Mouse (Mus musculus): Measurements from ENCODE around the gene Ostm1. TPM values are rescaled to one million over a fixed set of nuclear protein-coding genes. Genes with fewer than 3 reads are reported as not detected.

Ostm1 gene
- polyA plus RNA-seq, 1 experiment from 2014 or later: 17.0 TPM

DNA sequence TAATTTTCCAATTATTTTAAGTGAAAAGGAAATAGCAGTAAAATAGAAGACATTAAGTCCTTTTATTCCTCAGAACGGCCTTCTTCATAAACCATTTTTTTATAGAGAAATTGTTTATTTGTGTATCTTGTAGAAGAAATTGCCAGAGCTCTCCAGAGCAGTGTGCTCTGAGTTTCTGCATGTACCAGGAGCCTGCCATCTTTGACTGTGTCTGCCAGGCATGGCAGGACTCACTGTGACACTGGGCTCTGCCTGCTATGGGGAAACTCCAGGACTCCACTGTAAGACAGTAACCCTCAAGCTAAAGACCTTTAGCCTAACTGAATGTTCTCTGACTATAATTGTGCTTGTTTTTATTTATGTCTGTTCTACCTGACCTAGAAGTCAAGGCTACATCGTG lies 107.4 kb downstream of the Ostm1 start:
- no peaks in the 10 kb centered on the region for H3K4me1 ChIP-seq (replicated peaks)
- H3K9me3 ChIP-seq (replicated peaks): no peaks in the 10 kb centered on the region
- no peak for ATAC-seq (replicated peaks; ENCODE audit: insufficient number of reproducible peaks, insufficient read depth, low FRiP score, low read depth)
- H3K27ac ChIP-seq: no peak overlapping the region
- no peaks in the 10 kb centered on the region for H3K27me3 ChIP-seq
- WGBS: 91% methylated on average over 2 of the region's 2 CpGs
- no peak overlapping the region for H3K4me3 ChIP-seq
- H3K36me3 ChIP-seq: no peaks in the 10 kb centered on the region
- H3K9ac ChIP-seq: no peak overlapping the region
- no peak overlapping the region for H3K4me2 ChIP-seq

DNA sequence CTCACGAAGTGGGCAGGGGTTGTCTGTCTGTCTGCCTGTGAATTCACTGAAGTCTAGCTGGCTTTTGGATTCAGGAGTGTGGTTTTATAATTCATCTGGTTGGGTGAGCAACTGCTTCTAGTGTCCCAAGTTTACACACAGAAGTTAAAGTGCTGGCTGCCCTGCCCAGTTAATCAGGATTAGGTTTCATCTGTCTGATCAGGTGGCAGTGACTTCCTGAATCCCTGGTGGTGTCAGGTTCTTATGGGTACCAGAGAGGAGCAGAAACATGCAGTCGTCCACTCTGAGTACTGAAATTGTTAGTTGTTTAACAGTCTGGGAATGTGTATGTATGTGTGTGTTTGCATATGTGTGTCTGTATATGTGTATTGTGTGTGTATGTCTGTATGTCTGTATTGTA lies 108.5 kb downstream of the Ostm1 start:
- H3K36me3 ChIP-seq: no peaks in the 10 kb centered on the region
- no peaks in the 10 kb centered on the region for H3K4me1 ChIP-seq (replicated peaks)
- no peaks in the 10 kb centered on the region for H3K9me3 ChIP-seq (replicated peaks)
- no peak overlapping the region for H3K4me3 ChIP-seq
- no peak overlapping the region for H3K9ac ChIP-seq
- H3K27ac ChIP-seq: no peak overlapping the region
- no peak overlapping the region for H3K4me2 ChIP-seq
- no peak for ATAC-seq (replicated peaks; ENCODE audit: insufficient number of reproducible peaks, insufficient read depth, low FRiP score, low read depth)
- WGBS: 66% methylated on average over 2 of the region's 2 CpGs
- H3K27me3 ChIP-seq: no peaks in the 10 kb centered on the region

DNA sequence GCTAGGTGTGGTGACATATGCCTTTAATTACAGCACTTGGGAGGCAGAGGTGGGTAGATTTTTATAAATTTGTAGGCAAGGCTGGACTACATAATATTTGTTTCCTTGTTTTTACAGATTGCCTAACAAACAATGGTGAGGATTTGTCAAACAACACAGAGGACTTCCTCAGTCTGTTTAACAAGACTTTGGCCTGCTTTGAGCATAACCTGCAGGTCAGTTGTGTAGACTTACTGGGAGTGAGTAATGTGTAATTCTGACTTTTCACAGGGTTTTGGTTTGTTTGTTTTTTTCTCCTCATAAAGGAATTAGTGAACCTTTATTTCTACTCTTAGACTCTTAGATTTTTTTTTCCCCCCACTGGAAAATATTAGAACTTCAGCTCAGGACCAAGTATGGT lies 109.2 kb downstream of the Ostm1 start:
- ATAC-seq (replicated peaks; ENCODE audit: insufficient number of reproducible peaks, insufficient read depth, low FRiP score, low read depth): no peak
- H3K27me3 ChIP-seq: no peaks in the 10 kb centered on the region
- no peaks in the 10 kb centered on the region for H3K4me1 ChIP-seq (replicated peaks)
- no peak overlapping the region for H3K9ac ChIP-seq
- H3K36me3 ChIP-seq: no peaks in the 10 kb centered on the region
- no peak overlapping the region for H3K27ac ChIP-seq
- no peak overlapping the region for H3K4me2 ChIP-seq
- H3K9me3 ChIP-seq (replicated peaks): no peaks in the 10 kb centered on the region
- no peak overlapping the region for H3K4me3 ChIP-seq

DNA sequence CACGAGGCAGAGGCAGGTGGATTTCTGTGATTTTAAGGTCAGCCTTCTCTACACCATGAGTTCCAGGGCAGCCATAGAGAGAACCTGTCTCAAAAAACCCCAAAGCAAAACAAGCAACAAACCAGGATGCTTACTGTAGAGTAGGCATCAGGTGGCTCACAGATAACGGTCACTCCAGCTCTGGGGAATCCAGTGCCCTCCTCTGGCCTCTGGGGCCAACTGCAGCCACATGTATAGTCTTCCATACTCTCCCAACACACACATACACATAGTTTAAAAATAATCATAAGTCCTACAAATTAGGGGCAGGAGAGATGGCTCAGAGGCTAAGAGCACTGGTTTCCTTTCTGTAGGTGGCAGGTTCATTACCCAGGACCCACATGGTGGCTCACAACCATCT lies 109.9 kb downstream of the Ostm1 start:
- Histone ChIP-seq H3K27me3 (no peaks in the 10 kb centered on the region), H3K4me3 (no peak overlapping the region), H3K36me3 (0 out of 2 replicates have a peak, but pooled peaks cover 5% of the 10 kb centered on the region), H3K9ac (no peak overlapping the region), H3K9me3 (replicated peaks) (no peaks in the 10 kb centered on the region), H3K4me2 (no peak overlapping the region), H3K27ac (no peak overlapping the region), H3K4me1 (replicated peaks) (no peaks in the 10 kb centered on the region)
- WGBS: 72% methylated on average over 2 of the region's 2 CpGs
- ATAC-seq (replicated peaks; ENCODE audit: insufficient number of reproducible peaks, insufficient read depth, low FRiP score, low read depth): no peak

DNA sequence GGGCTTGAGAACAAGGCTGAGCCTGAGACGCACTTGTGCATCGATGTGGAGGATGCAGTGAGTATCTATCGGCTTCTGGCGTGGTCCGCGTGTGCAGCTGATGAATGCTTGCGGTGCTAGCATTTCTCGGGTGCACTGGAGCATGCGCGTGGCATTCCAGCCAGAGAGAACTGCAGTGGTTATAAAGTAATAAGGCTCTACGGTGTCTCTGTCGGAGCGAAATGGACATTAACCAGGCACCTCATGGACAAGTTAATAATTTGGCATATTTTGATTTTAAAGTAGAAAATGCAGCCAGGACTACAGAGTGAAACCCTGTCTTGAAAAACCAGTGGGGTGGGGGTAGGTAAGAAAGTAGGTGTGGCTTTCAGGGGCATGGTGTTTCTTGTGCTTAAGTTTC lies 112.7 kb downstream of the Ostm1 start:
- 89% methylated on average over 13 of the region's 13 CpGs for WGBS
- no peak for ATAC-seq (replicated peaks; ENCODE audit: insufficient number of reproducible peaks, insufficient read depth, low FRiP score, low read depth)

DNA sequence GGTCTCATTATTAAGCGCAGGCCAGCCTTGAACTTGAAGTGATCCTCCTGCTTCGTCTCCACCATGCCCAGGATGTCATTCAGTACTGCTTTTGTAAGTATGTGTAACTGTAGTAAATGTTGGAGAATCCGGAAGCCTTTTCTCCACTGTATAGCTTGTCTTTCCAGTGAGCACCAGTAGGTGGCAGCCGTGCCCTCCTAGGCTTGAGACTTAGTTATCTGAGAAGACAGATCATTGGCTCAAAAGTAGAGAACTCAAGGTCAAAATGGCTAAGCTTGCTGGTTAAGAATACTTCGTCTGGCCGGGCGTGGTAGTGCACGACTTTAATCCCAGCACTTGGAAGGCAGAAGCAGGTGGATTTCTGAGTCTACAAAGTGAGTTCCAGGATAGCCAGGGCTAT lies 113.4 kb downstream of the Ostm1 start:
- ATAC-seq (replicated peaks; ENCODE audit: insufficient number of reproducible peaks, insufficient read depth, low FRiP score, low read depth): no peak

More for the DNA sequence above, 112.7 kb downstream of the Ostm1 start:
- Histone ChIP-seq H3K4me3 (no peak overlapping the region), H3K4me1 (replicated peaks) (no peaks in the 10 kb centered on the region), H3K4me2 (no peak overlapping the region), H3K27ac (no peak overlapping the region), H3K9ac (no peak overlapping the region), H3K9me3 (replicated peaks) (no peaks in the 10 kb centered on the region), H3K36me3 (0 out of 2 replicates have a peak, but pooled peaks cover 5% of the 10 kb centered on the region), H3K27me3 (no peaks in the 10 kb centered on the region)

DNA sequence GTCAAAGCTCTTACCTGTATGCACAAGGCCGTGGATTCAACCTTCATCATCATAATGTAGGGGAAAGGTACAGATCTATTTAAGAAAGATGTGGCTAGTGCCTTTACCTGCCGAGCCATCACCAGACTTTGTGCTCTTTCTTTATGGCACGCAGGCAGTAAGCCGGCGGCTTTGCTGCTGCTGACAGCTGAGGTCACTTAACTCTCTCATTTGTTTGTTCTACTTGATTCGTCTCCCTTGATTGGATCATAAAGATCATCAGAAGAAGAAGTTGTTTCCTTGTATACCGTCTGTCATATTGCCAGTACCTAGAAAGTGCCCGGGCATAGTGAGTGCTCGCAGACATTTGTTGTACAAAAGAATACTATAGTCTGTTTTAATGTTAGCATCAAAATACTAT lies 114.8 kb downstream of the Ostm1 start:
- no peak overlapping the region for H3K9ac ChIP-seq
- no peak overlapping the region for H3K27ac ChIP-seq
- no peaks in the 10 kb centered on the region for H3K27me3 ChIP-seq
- ATAC-seq (replicated peaks; ENCODE audit: insufficient number of reproducible peaks, insufficient read depth, low FRiP score, low read depth): no peak
- WGBS: 87% methylated on average over 9 of the region's 9 CpGs
- peaks cover 7% of the 10 kb centered on the region; the same call in 1 of the 2 replicates for H3K36me3 ChIP-seq
- H3K4me1 ChIP-seq (replicated peaks): no peaks in the 10 kb centered on the region
- H3K9me3 ChIP-seq (replicated peaks): no peaks in the 10 kb centered on the region
- H3K4me3 ChIP-seq: no peak overlapping the region
- H3K4me2 ChIP-seq: no peak overlapping the region

More for the DNA sequence above, 113.4 kb downstream of the Ostm1 start:
- Histone ChIP-seq H3K4me1 (replicated peaks) (no peaks in the 10 kb centered on the region), H3K27me3 (no peaks in the 10 kb centered on the region), H3K4me3 (no peak overlapping the region), H3K4me2 (no peak overlapping the region), H3K36me3 (0 out of 2 replicates have a peak, but pooled peaks cover 5% of the 10 kb centered on the region), H3K9me3 (replicated peaks) (no peaks in the 10 kb centered on the region), H3K27ac (no peak overlapping the region), H3K9ac (no peak overlapping the region)
- 25% methylated on average over 8 of the region's 8 CpGs for WGBS

DNA sequence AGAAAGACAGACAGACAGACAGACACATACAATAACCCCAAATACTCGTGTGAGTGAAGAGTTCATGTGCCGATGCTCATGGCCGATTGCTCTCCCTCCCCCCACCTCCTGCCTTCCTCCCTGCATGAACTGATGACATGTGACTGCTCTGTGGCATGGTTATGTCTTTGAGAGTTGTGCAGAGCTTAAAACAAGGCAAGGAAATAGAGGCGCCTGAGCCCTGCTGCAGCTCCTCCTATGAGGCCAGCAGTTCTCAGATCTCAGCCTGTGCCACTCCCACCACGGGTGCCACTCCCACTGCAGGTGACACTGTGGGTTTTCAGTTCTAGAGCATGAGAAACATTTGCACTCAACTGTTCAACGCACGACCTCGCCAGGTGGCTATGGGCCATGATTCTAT lies 115.4 kb downstream of the Ostm1 start:
- H3K4me1 ChIP-seq (replicated peaks): no peaks in the 10 kb centered on the region
- no peak overlapping the region for H3K27ac ChIP-seq
- WGBS: 86% methylated on average over 8 of the region's 8 CpGs
- H3K36me3 ChIP-seq: peaks cover 10% of the 10 kb centered on the region; the same call in 1 of the 2 replicates
- H3K9me3 ChIP-seq (replicated peaks): no peaks in the 10 kb centered on the region
- H3K4me3 ChIP-seq: no peak overlapping the region
- no peak overlapping the region for H3K9ac ChIP-seq
- H3K4me2 ChIP-seq: no peak overlapping the region
- no peaks in the 10 kb centered on the region for H3K27me3 ChIP-seq
- ATAC-seq (replicated peaks; ENCODE audit: insufficient number of reproducible peaks, insufficient read depth, low FRiP score, low read depth): no peak

DNA sequence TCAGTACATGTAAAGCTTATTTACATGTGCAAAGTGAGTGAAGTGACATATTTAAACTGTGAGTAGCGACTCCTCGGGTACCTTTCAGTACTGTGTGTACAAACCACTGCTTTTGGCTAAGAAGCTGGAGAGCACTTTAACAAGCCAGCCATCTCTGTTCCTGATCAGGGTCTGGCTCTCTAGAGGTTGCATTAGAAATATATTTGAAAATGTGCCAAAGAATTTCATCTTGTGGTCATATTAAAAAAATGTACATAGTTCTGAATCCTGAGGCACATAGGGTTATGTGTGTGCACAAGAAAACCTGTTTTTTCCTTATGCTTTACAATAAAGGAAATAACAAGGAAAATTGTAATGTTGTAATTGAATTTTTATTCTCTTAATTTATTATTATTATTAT lies 118.5 kb downstream of the Ostm1 start:
- no peaks in the 10 kb centered on the region for H3K4me1 ChIP-seq (replicated peaks)
- no peak overlapping the region for H3K4me3 ChIP-seq
- ATAC-seq (replicated peaks; ENCODE audit: insufficient number of reproducible peaks, insufficient read depth, low FRiP score, low read depth): no peak
- H3K36me3 ChIP-seq: peaks cover 16% of the 10 kb centered on the region; the same call in 1 of the 2 replicates
- no peak overlapping the region for H3K9ac ChIP-seq
- no peak overlapping the region for H3K27ac ChIP-seq
- H3K4me2 ChIP-seq: no peak overlapping the region
- H3K9me3 ChIP-seq (replicated peaks): no peaks in the 10 kb centered on the region
- WGBS: 85% methylated on average over 2 of the region's 2 CpGs
- H3K27me3 ChIP-seq: no peaks in the 10 kb centered on the region

DNA sequence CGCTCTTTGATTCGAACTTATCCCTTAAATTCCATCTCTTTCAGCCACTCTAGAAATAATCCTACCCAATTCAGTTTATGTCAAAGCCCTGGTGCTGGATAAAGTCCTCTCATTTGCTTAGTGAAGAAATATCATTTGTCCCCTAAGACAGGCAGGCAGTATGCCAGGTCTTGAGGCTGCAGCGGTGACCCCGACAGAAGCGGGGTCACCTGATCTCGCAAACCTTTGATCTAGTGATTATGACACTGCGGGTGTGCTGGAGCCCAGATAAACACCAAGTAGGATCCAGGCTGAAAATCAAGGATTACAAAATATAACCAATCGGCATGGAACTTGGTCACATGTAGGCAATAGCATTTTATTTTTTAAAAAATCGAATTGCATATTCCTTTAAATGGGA lies 131.1 kb downstream of the Ostm1 start:
- ATAC-seq (replicated peaks; ENCODE audit: insufficient number of reproducible peaks, insufficient read depth, low FRiP score, low read depth): no peak
- WGBS: 15% methylated on average over 9 of the region's 9 CpGs

DNA sequence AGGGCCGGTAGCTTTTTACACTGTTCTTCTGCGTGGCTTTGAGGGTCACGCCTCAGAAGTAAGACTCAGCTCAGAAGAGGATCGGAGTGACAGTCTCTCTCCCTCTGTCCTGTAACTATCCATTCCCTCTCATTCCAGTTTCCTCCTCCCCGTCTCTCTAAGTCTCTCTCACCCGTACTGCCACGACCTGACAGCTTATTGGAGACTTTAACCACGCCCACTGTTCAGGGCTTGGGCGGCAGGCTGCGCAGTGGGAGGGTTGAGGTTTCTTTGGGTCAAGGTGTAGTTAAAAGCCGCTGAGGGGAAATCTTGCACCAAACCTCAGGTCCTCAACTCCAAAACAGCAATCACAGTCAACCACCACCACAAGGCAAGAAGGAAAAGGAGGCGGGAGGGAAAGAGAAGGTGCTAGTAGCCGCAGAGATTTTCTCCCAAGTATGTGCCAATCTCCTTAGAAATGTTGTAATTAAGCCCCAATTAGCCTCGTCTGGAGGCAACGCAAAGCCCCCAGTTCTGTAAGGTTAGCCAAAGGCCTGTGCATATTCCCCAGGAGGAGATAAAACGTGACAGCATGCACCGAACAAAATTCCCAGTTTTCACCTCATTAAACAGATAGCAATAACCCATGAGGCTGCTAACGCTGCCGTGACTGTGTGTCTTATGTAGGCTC lies 131.9 kb downstream of the Ostm1 start:
- Histone ChIP-seq H3K4me1 (replicated peaks) (peaks cover 7% of the 10 kb centered on the region; the same call in 1 of the 2 replicates), H3K4me2 (peak overlapping the region; percentile 57), H3K4me3 (peak overlapping the region; percentile 18), H3K27me3 (peaks cover 11% of the 10 kb centered on the region; the same call in 1 of the 2 replicates), H3K27ac (no peak overlapping the region), H3K9me3 (replicated peaks) (no peaks in the 10 kb centered on the region), H3K36me3 (no peaks in the 10 kb centered on the region), H3K9ac (no peak overlapping the region)
- WGBS: 21% methylated on average over 19 of the region's 19 CpGs
- ATAC-seq (replicated peaks; ENCODE audit: insufficient number of reproducible peaks, insufficient read depth, low FRiP score, low read depth): no peak

More for the DNA sequence above, 131.1 kb downstream of the Ostm1 start:
- peaks cover 11% of the 10 kb centered on the region; the same call in 1 of the 2 replicates for H3K27me3 ChIP-seq
- H3K27ac ChIP-seq: no peak overlapping the region
- no peak overlapping the region for H3K4me3 ChIP-seq
- H3K9ac ChIP-seq: no peak overlapping the region
- no peaks in the 10 kb centered on the region for H3K36me3 ChIP-seq
- H3K9me3 ChIP-seq (replicated peaks): no peaks in the 10 kb centered on the region; the same call in 1 of the 2 replicates
- H3K4me1 ChIP-seq (replicated peaks): peaks cover 7% of the 10 kb centered on the region; the same call in 1 of the 2 replicates
- peak overlapping the region; percentile 57 for H3K4me2 ChIP-seq

DNA sequence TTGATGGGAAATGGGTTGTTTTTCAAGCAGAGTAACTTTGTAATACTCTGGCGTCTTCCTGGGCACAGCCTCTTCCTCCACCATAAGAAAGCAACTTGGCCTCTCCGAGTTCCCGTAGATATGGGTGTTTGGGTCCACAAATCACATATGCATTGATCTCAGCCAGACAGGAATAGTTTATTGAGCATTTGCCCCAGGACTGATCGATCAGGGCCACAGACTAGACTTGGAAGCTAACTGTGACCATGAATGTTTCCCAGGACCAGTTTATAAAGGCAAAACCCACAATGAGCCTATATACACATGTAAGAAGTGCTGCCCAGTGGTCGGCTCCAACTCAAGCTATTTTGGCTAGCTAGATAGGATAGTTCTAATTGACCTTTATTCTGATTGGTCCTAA lies 138.5 kb downstream of the Ostm1 start:
- Histone ChIP-seq H3K27me3 (0 out of 2 replicates have a peak, but pooled peaks cover 3% of the 10 kb centered on the region), H3K4me1 (replicated peaks) (no peaks in the 10 kb centered on the region), H3K36me3 (no peaks in the 10 kb centered on the region), H3K4me2 (no peak overlapping the region), H3K9me3 (replicated peaks) (no peaks in the 10 kb centered on the region), H3K9ac (no peak overlapping the region), H3K4me3 (no peak overlapping the region), H3K27ac (no peak overlapping the region)
- 81% methylated on average over 5 of the region's 5 CpGs for WGBS
- no peak for ATAC-seq (replicated peaks; ENCODE audit: insufficient number of reproducible peaks, insufficient read depth, low FRiP score, low read depth)

Measured in heart, embryonic 15.5 days (tissue).